Mouse (Mus musculus): Measurements from ENCODE around the gene Olfr1183. TPM values are rescaled to one million over a fixed set of nuclear protein-coding genes. Genes with fewer than 3 reads are reported as not detected.
"Not testable (repeated sequence)": the region's sequence is repeated elsewhere in the genome, so short reads cannot be mapped to it uniquely, and the experiment has no call there.

Gene Olfr1183
- not detected in 2 replicates for polyA plus RNA-seq (2016; fragmentation: Nextera tagmentation; extraction: Ambion mirVana)

DNA sequence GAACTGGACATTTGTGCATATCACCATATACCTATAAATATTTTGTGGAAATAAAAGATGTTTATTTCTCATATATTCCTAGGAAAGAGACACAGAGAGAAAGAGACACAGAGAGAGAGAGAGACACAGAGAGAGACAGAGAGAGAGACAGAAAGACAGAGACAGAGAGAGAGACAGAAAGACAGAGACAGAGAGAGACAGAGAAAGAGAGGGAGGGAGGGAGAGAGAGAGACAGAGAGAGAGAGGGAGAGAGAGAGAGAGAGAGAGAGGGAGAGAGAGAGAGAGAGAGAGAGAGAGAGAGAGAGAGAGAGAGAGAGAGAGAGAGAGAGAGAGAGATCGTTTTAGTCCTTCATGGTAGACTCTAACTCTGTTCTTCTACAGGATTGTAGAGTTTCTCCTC lies at the start of gene Olfr1183:
Gene Olfr1183, plus strand, starts transcription at position 301 of the 400 bp plus-strand sequence.
- not testable (repeated sequence) for H3K9ac ChIP-seq; H3K36me3 ChIP-seq; H3K4me3 ChIP-seq; H3K9me3 ChIP-seq (replicated peaks); H3K27me3 ChIP-seq; ATAC-seq (ENCODE audit: low FRiP score); H3K4me2 ChIP-seq (replicated peaks); H3K4me1 ChIP-seq; H3K27ac ChIP-seq
- 89% methylated on average over 1 of the region's 1 CpGs for WGBS

DNA sequence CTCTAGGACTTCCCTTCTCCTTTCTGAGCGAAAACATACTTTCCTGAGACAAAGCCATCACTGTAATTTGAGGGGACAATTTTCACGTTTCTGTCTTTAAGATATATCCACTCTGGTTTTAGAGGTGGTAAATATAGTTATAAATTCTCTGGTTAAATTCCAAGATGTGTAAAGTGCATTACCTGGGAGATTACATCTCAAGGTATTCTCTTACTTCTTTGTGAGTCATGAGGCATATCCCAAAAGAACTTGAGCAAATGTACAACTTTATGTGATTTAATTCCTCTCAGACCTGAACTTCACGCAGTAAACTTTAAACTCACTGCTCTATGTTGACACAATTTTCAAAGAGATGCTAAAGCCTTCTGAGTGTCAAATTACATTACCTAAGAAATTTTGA lies 48.3 kb upstream of the Olfr1183 start, which contains the start of gene Olfr1179:
Gene Olfr1179, minus strand, starts transcription at position 101 of the 400 bp plus-strand sequence.
- H3K27ac ChIP-seq: no peak within 1 kb of the TSS
- no peak within 1 kb of the TSS for H3K9ac ChIP-seq
- H3K9me3 ChIP-seq (replicated peaks): no peaks in the 10 kb centered on the region
- WGBS: 89% methylated on average over 3 of the region's 3 CpGs
- no peaks in the 10 kb centered on the region for H3K27me3 ChIP-seq
- no peak within 1 kb of the TSS for H3K4me3 ChIP-seq
- H3K4me2 ChIP-seq (replicated peaks): no peak within 1 kb of the TSS
- ATAC-seq (ENCODE audit: low FRiP score): no peak
- no peaks in the 10 kb centered on the region for H3K4me1 ChIP-seq
- no peaks in the 10 kb centered on the region for H3K36me3 ChIP-seq

DNA sequence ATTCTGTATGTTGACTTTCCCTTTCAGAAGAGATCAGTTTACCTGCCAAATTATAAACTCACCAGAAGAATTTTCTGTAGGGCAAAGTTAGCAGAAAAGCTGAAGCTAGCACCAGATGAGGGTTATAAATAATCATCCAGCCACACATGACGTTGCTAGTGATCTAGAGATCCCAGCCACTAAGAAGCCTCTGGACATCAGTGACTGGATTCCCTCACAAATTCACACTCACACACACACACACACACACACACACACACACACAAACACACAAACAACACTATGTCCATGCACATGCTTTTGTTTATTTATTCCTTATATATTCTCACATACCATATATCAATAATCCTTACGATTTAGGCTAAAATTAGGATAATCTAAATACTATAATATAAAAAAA lies 35.6 kb upstream of the Olfr1183 start, which contains the start of gene Olfr1180:
Gene Olfr1180, minus strand, starts transcription at position 101 of the 400 bp plus-strand sequence.
- no peaks in the 10 kb centered on the region for H3K4me1 ChIP-seq
- H3K4me3 ChIP-seq: no peak within 1 kb of the TSS
- no peak within 1 kb of the TSS for H3K9ac ChIP-seq
- H3K27me3 ChIP-seq: no peaks in the 10 kb centered on the region
- no peaks in the 10 kb centered on the region for H3K36me3 ChIP-seq
- H3K27ac ChIP-seq: no peak within 1 kb of the TSS
- no peaks in the 10 kb centered on the region for H3K9me3 ChIP-seq (replicated peaks)
- WGBS: 78% methylated on average over 2 of the region's 2 CpGs
- ATAC-seq (ENCODE audit: low FRiP score): no peak
- no peak within 1 kb of the TSS for H3K4me2 ChIP-seq (replicated peaks)

DNA sequence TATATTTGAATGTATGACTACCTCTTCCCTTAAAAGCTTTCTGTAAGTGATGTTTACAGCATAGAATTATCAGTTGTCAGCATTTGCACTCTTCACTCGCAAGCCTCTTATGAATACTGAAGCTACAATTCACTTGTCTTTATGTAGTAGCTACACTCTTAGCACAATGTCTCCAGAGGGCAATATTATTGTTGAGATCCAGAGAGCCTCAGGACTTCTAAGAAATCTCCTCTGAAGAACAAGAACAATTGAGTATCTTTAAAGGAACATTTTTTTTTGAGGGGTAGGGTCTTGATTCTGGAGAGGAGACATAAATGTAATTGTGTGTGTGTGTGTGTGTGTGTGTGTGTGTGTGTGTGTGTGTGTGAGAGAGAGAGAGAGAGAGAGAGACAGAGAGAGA lies 28.6 kb upstream of the Olfr1183 start, which contains the start of gene Olfr1181:
Gene Olfr1181, minus strand, starts transcription at position 101 of the 400 bp plus-strand sequence.
- ATAC-seq (ENCODE audit: low FRiP score): no peak
- Histone ChIP-seq H3K4me2 (replicated peaks) (no peak within 1 kb of the TSS), H3K27me3 (no peaks in the 10 kb centered on the region), H3K4me1 (no peaks in the 10 kb centered on the region), H3K27ac (no peak within 1 kb of the TSS), H3K36me3 (no peaks in the 10 kb centered on the region), H3K9ac (no peak within 1 kb of the TSS), H3K4me3 (no peak within 1 kb of the TSS), H3K9me3 (replicated peaks) (no peaks in the 10 kb centered on the region)
- WGBS: 87% methylated on average over 1 of the region's 1 CpGs

DNA sequence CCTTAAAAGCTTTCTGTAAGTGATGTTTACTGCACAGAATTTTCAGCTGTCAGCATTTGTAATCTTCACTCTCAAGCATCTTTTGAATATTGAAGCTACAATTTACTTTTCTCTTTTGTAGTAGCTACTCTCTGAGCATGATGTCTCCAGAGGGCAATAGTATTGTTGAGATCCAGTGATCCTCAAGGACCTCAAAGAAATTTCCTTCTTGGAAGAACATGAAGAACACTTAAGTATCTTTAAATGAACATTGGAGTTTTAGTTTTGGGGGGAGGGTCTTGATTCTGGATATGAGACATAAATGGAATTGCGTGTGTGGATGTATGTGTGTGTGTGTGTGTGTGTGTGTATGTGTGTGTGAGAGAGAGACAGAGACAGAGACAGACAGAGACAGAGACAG lies 5.6 kb upstream of the Olfr1183 start, which contains the start of gene Gm13757:
Gene Gm13757, minus strand, starts transcription at position 101 of the 400 bp plus-strand sequence.
- Histone ChIP-seq H3K27me3 (no peaks in the 10 kb centered on the region), H3K9ac (no peak within 1 kb of the TSS), H3K4me3 (no peak within 1 kb of the TSS), H3K9me3 (replicated peaks) (no peaks in the 10 kb centered on the region), H3K4me2 (replicated peaks) (no peak within 1 kb of the TSS), H3K36me3 (no peaks in the 10 kb centered on the region), H3K27ac (no peak within 1 kb of the TSS), H3K4me1 (no peaks in the 10 kb centered on the region)
- ATAC-seq (ENCODE audit: low FRiP score): no peak
- WGBS: 90% methylated on average over 1 of the region's 1 CpGs

DNA sequence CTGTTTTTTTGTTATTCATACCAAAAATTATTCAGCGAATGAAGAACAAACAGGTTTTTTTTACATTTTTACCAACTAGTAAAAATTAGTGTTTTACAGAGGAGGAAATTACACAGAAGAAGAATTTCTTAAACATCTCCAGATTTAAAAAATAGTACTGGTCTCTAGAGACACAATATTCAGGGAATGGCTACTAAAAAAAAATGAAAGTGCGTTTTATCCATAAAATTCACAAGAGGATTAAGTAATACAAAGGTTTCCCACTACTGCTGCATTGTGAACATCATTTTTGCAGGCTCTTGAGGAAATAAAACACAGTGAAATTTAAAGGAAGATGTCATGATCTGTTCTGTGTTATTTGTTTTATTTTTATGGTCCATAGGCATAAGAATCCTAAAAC lies 28.6 kb downstream of the Olfr1183 start, which contains the start of gene Olfr1184:
Gene Olfr1184, plus strand, starts transcription at position 301 of the 400 bp plus-strand sequence.
- WGBS: 89% methylated on average over 2 of the region's 2 CpGs
- Histone ChIP-seq H3K9ac (no peak within 1 kb of the TSS), H3K36me3 (no peaks in the 10 kb centered on the region), H3K9me3 (replicated peaks) (no peaks in the 10 kb centered on the region), H3K27ac (no peak within 1 kb of the TSS), H3K4me2 (replicated peaks) (no peak within 1 kb of the TSS), H3K27me3 (no peaks in the 10 kb centered on the region), H3K4me1 (no peaks in the 10 kb centered on the region), H3K4me3 (no peak within 1 kb of the TSS)
- ATAC-seq (ENCODE audit: low FRiP score): no peak

DNA sequence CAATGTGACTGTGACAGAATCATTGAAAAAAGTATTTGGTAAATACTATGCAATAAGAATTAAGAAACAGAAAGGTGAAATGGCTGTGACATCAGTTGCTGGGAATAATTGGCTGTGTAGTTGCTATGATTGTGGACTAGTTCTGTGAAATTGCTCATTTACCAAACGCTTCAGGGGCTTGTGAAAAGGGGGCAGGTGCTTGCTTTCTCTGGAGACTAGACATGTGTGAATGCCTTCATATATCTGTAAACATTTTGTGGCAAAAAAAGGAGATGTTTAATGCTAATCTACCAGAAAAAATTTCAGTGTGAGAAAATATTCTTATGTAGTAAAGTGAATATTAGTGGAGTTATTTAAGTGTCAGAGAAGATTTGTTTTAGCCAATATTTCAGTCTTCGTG lies 38.4 kb downstream of the Olfr1183 start, which contains the start of gene Olfr1185-ps1:
Gene Olfr1185-ps1, plus strand, starts transcription at position 301 of the 400 bp plus-strand sequence.
- WGBS: 81% methylated on average over 2 of the region's 2 CpGs
- Histone ChIP-seq H3K9me3 (replicated peaks) (no peaks in the 10 kb centered on the region), H3K4me2 (replicated peaks) (no peak within 1 kb of the TSS), H3K4me1 (no peaks in the 10 kb centered on the region), H3K36me3 (no peaks in the 10 kb centered on the region), H3K27ac (no peak within 1 kb of the TSS), H3K27me3 (no peaks in the 10 kb centered on the region), H3K9ac (no peak within 1 kb of the TSS), H3K4me3 (no peak within 1 kb of the TSS)
- ATAC-seq (ENCODE audit: low FRiP score): no peak

DNA sequence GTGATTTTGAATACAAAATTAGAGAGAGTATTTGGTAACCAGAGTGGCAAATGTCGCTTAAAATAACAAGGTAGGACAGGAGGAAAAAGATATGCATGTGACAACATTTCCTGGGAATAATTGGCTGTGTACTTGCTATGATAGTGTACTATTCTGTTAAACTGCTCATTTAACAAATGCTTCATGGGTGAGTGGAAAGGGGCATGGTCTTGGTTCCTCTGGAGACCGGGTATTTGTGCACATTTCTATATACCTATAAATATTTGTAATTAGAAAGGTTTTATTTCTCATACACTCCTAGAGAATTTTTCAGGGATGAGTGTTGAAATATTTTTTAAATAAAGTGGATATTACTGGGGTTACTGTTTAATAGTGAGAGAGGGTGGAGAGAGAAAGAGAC lies 63.6 kb downstream of the Olfr1183 start, which contains the start of gene Olfr1186:
Gene Olfr1186, plus strand, starts transcription at position 301 of the 400 bp plus-strand sequence.
- H3K27ac ChIP-seq: no peak within 1 kb of the TSS
- H3K36me3 ChIP-seq: no peaks in the 10 kb centered on the region
- no peaks in the 10 kb centered on the region for H3K4me1 ChIP-seq
- ATAC-seq (ENCODE audit: low FRiP score): no peak
- H3K9ac ChIP-seq: no peak within 1 kb of the TSS
- H3K27me3 ChIP-seq: no peaks in the 10 kb centered on the region
- no peak within 1 kb of the TSS for H3K4me3 ChIP-seq
- 84% methylated on average over 2 of the region's 2 CpGs for WGBS
- H3K4me2 ChIP-seq (replicated peaks): no peak within 1 kb of the TSS
- H3K9me3 ChIP-seq (replicated peaks): no peaks in the 10 kb centered on the region

Other genes with a start within 250 kb of the Olfr1183 start
- not detected in 2 replicates for gene Olfr1170, start 226.5 kb upstream of the Olfr1183 start, polyA plus RNA-seq (2016; fragmentation: Nextera tagmentation; extraction: Ambion mirVana)
- gene Olfr1173, start 175.0 kb upstream of the Olfr1183 start, polyA plus RNA-seq (2016; fragmentation: Nextera tagmentation; extraction: Ambion mirVana): not detected in 2 replicates
- not detected in 2 replicates for gene Olfr1174-ps, start 139.7 kb upstream of the Olfr1183 start, polyA plus RNA-seq (2016; fragmentation: Nextera tagmentation; extraction: Ambion mirVana)
- not detected in 2 replicates for gene Olfr1175-ps, start 127.7 kb upstream of the Olfr1183 start, polyA plus RNA-seq (2016; fragmentation: Nextera tagmentation; extraction: Ambion mirVana)
- gene Olfr1176, start 118.1 kb upstream of the Olfr1183 start, polyA plus RNA-seq (2016; fragmentation: Nextera tagmentation; extraction: Ambion mirVana): not detected in 2 replicates
- gene Olfr1177-ps, start 108.4 kb upstream of the Olfr1183 start, polyA plus RNA-seq (2016; fragmentation: Nextera tagmentation; extraction: Ambion mirVana): not detected in 2 replicates
- gene Olfr1178, start 67.8 kb upstream of the Olfr1183 start, polyA plus RNA-seq (2016; fragmentation: Nextera tagmentation; extraction: Ambion mirVana): not detected in 2 replicates
- gene Olfr1179, start 48.4 kb upstream of the Olfr1183 start, polyA plus RNA-seq (2016; fragmentation: Nextera tagmentation; extraction: Ambion mirVana): not detected in 2 replicates
- gene Olfr1180, start 35.7 kb upstream of the Olfr1183 start, polyA plus RNA-seq (2016; fragmentation: Nextera tagmentation; extraction: Ambion mirVana): not detected in 2 replicates
- not detected in 2 replicates for gene Olfr1181, start 28.7 kb upstream of the Olfr1183 start, polyA plus RNA-seq (2016; fragmentation: Nextera tagmentation; extraction: Ambion mirVana)
- gene Gm13757, start 5.7 kb upstream of the Olfr1183 start, polyA plus RNA-seq (2016; fragmentation: Nextera tagmentation; extraction: Ambion mirVana): not detected in 2 replicates
- not detected in 2 replicates for gene Olfr1184, start 28.7 kb downstream of the Olfr1183 start, polyA plus RNA-seq (2016; fragmentation: Nextera tagmentation; extraction: Ambion mirVana)
- gene Olfr1185-ps1, start 38.5 kb downstream of the Olfr1183 start, polyA plus RNA-seq (2016; fragmentation: Nextera tagmentation; extraction: Ambion mirVana): not detected in 2 replicates
- gene Olfr1186, start 63.7 kb downstream of the Olfr1183 start, polyA plus RNA-seq (2016; fragmentation: Nextera tagmentation; extraction: Ambion mirVana): not detected in 2 replicates
- not detected in 2 replicates for gene Olfr1188, start 102.1 kb downstream of the Olfr1183 start, polyA plus RNA-seq (2016; fragmentation: Nextera tagmentation; extraction: Ambion mirVana)
- not detected in 2 replicates for gene Olfr1189, start 131.6 kb downstream of the Olfr1183 start, polyA plus RNA-seq (2016; fragmentation: Nextera tagmentation; extraction: Ambion mirVana)
- gene Olfr1191-ps1, start 185.7 kb downstream of the Olfr1183 start, polyA plus RNA-seq (2016; fragmentation: Nextera tagmentation; extraction: Ambion mirVana): not detected in 2 replicates
- not detected in 2 replicates for gene Olfr1192-ps1, start 193.6 kb downstream of the Olfr1183 start, polyA plus RNA-seq (2016; fragmentation: Nextera tagmentation; extraction: Ambion mirVana)
- not detected in 2 replicates for gene Olfr1193, start 220.8 kb downstream of the Olfr1183 start, polyA plus RNA-seq (2016; fragmentation: Nextera tagmentation; extraction: Ambion mirVana)
- not detected in 2 replicates for gene Olfr1195, start 234.3 kb downstream of the Olfr1183 start, polyA plus RNA-seq (2016; fragmentation: Nextera tagmentation; extraction: Ambion mirVana)
- not detected in 2 replicates for gene Olfr1196, start 249.7 kb downstream of the Olfr1183 start, polyA plus RNA-seq (2016; fragmentation: Nextera tagmentation; extraction: Ambion mirVana)

All from hindbrain, embryonic 12.5 days (tissue).